Mouse (Mus musculus): Measurements from ENCODE around the gene Ubn1.

DNA sequence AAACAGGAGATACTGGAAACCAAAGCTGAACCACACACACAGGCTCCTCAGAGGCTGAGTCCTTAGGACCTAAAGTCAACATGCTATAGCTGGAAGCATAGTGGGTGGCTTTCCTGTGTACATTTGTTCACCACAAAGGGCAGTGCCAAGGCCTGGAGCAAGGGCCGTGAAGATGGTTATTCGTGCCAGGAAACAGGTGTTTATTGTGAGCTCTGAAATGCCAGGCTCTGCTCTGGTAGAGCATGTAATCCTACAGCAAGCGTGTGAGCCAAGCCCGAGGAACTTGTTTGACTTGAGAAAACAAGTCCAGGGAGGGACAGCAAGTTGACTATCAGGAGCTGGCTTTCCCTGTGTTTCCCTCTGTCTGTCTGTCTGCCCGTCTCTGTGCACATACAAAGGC is 43.4 kb downstream of the Ubn1 start:
- TF ChIP-seq POLR2A (IDR thresholded peaks at IDR 0.05; ENCODE audit: insufficient read depth, low read depth, low read length) (no peak), CTCF (IDR thresholded peaks at IDR 0.05; ENCODE audit: insufficient read depth, low read depth, low read length) (no peak)

All from olfactory bulb, adult 2 months (tissue).